Comparison of ENCODE assay signal across 8 mouse cellular contexts in the genomic region with DNA sequence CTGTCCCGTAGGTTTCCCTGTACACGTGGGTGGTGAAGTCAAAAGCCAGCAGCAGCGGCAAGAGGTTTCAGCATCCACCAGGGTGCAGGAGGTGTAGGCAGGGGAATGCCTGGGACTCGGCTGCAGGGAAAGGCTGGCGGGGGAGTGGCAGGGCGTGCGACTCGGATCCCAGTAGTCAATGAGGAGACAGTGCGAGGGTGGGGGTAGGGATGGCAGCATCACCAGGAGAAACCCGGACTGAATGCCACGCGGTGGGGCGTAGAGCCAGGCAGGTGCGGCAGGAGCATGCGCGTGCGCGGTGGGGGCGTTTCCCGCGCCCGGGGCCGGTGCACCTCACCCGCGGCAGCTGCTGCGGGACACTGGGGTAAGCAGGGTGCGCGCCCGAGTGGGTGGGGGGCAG. TPM values are rescaled to one million over a fixed set of nuclear protein-coding genes. Genes with fewer than 3 reads are reported as not detected.
A peak's percentile ranks its signal among the peaks of the same experiment; 100 is the strongest.
DNase-seq lines count a peak whose midpoint lies in the region; ATAC-seq and TF ChIP-seq lines count a peak whose summit lies in the region.

A gene (plus strand): TSS at position 271 of the 400 bp plus-strand sequence.

- peak within 1 kb of the TSS; percentile 37 for H3K4me3 ChIP-seq in ES-Bruce4 (ENCODE audit: low read depth, low read length)
- H3K4me3 ChIP-seq in hindbrain, embryonic 14.5 days (replicated peaks; ENCODE audit: low read length), result peak within 1 kb of the TSS; percentile 69
- H3K4me3 ChIP-seq in limb, embryonic 13.5 days, result peak within 1 kb of the TSS; percentile 53
- peak within 1 kb of the TSS; percentile 60 for H3K4me3 ChIP-seq in neural tube, embryonic 15.5 days (replicated peaks)

- H3K4me1 ChIP-seq in ES-Bruce4 (ENCODE audit: control insufficient read depth, insufficient read depth, low read length), result no peaks in the 10 kb centered on the region
- H3K4me1 ChIP-seq in hindbrain, embryonic 14.5 days (replicated peaks; ENCODE audit: control insufficient read depth, insufficient read depth, low read length), result peaks cover 5% of the 10 kb centered on the region; the same call in 1 of the 2 replicates
- H3K4me1 ChIP-seq in limb, embryonic 13.5 days, result peaks cover 10% of the 10 kb centered on the region
- H3K4me1 ChIP-seq in neural tube, embryonic 15.5 days, result peaks cover 13% of the 10 kb centered on the region

- DNase-seq in cerebellum, adult 11 months, result peak; percentile 2
- DNase-seq in cerebellum, adult 8-10 months, result no peak
- DNase-seq in embryo, embryonic 10.5 days (ENCODE audit: low spot score), result peak; percentile 39
- peak; percentile 53 for DNase-seq in hindbrain, embryonic 14.5 days (ENCODE audit: low spot score)
- DNase-seq in spleen, postnatal 36 days (ENCODE audit: low spot score in 2 of 2), result no peak

- H3K27ac ChIP-seq in ES-Bruce4 (ENCODE audit: insufficient read depth, low read length), result no peak within 1 kb of the TSS
- no peak within 1 kb of the TSS for H3K27ac ChIP-seq in hindbrain, embryonic 14.5 days
- H3K27ac ChIP-seq in limb, embryonic 13.5 days, result no peak within 1 kb of the TSS
- H3K27ac ChIP-seq in neural tube, embryonic 15.5 days (replicated peaks), result 0 out of 2 replicates have a peak within 1 kb of the TSS, but pooled peaks have one; percentile 18

- 1% methylated on average over 21 of the region's 29 CpGs for WGBS in hindbrain, embryonic 14.5 days
- WGBS in limb, embryonic 13.5 days, result under 1% methylated on average over 29 of the region's 29 CpGs
- under 1% methylated on average over 25 of the region's 29 CpGs for WGBS in neural tube, embryonic 15.5 days

- TF ChIP-seq EP300 in ES-Bruce4 (IDR thresholded peaks at IDR 0.05; ENCODE audit: insufficient read depth, low read depth, low read length), result no peak

- no peaks in the 10 kb centered on the region for H3K9me3 ChIP-seq in ES-Bruce4 (replicated peaks; ENCODE audit: control insufficient read depth, insufficient read depth, low read length, poor library complexity, severe bottlenecking)
- no peaks in the 10 kb centered on the region for H3K9me3 ChIP-seq in hindbrain, embryonic 14.5 days (ENCODE audit: control insufficient read depth, low read length)
- H3K9me3 ChIP-seq in limb, embryonic 13.5 days, result no peaks in the 10 kb centered on the region
- H3K9me3 ChIP-seq in neural tube, embryonic 15.5 days (replicated peaks), result no peaks in the 10 kb centered on the region

- 0 out of 2 replicates have a peak, but pooled peaks cover 4% of the 10 kb centered on the region for H3K27me3 ChIP-seq in ES-Bruce4 (ENCODE audit: control insufficient read depth, insufficient read depth, low read length, poor library complexity, severe bottlenecking)
- H3K27me3 ChIP-seq in hindbrain, embryonic 14.5 days (ENCODE audit: control insufficient read depth, insufficient read depth, low read length), result 0 out of 2 replicates have a peak, but pooled peaks cover 6% of the 10 kb centered on the region
- H3K27me3 ChIP-seq in limb, embryonic 13.5 days, result peaks cover 37% of the 10 kb centered on the region
- 0 out of 2 replicates have a peak, but pooled peaks cover 2% of the 10 kb centered on the region for H3K27me3 ChIP-seq in neural tube, embryonic 15.5 days (replicated peaks)

- no peak for TF ChIP-seq CTCF in ES-Bruce4 (IDR thresholded peaks at IDR 0.05; ENCODE audit: low read depth, low read length)

- no peak within 1 kb of the TSS for H3K9ac ChIP-seq in ES-Bruce4 (ENCODE audit: low read depth, poor library complexity, severe bottlenecking)
- peak within 1 kb of the TSS; percentile 67 for H3K9ac ChIP-seq in hindbrain, embryonic 14.5 days
- peak within 1 kb of the TSS; percentile 53 for H3K9ac ChIP-seq in limb, embryonic 13.5 days
- H3K9ac ChIP-seq in neural tube, embryonic 15.5 days (replicated peaks), result peak within 1 kb of the TSS; percentile 51

- H3K36me3 ChIP-seq in ES-Bruce4 (ENCODE audit: control insufficient read depth, insufficient read depth, low read length, poor library complexity, severe bottlenecking), result no peaks in the 10 kb centered on the region
- H3K36me3 ChIP-seq in hindbrain, embryonic 14.5 days (replicated peaks; ENCODE audit: control insufficient read depth, insufficient read depth), result no peaks in the 10 kb centered on the region
- no peaks in the 10 kb centered on the region for H3K36me3 ChIP-seq in limb, embryonic 13.5 days
- H3K36me3 ChIP-seq in neural tube, embryonic 15.5 days, result no peaks in the 10 kb centered on the region

- ATAC-seq in hindbrain, embryonic 14.5 days (ENCODE audit: low FRiP score), result peak; percentile 90
- peak; percentile 61; the same call in 1 of the 2 replicates for ATAC-seq in limb, embryonic 13.5 days (ENCODE audit: low FRiP score, low read depth)
- ATAC-seq in neural tube, embryonic 15.5 days (ENCODE audit: low FRiP score), result peak; percentile 91

- H3K4me2 ChIP-seq in hindbrain, embryonic 14.5 days (replicated peaks), result peak within 1 kb of the TSS; percentile 99
- H3K4me2 ChIP-seq in limb, embryonic 13.5 days (replicated peaks), result peak within 1 kb of the TSS; percentile 98
- H3K4me2 ChIP-seq in neural tube, embryonic 15.5 days, result peak within 1 kb of the TSS; percentile 92

- no peak for TF ChIP-seq POLR2A in ES-Bruce4 (IDR thresholded peaks at IDR 0.05; ENCODE audit: insufficient read depth, low read length)

RNA-seq across cellular contexts. Expression of the gene that starts here (rescaled TPM):
- polyA plus RNA-seq in ES-Bruce4 (2011; ENCODE audit: insufficient read depth, insufficient read length, low read depth, missing spikeins), result not detected in 2 replicates
- 3.8 and 4.9 TPM in 2 replicates for polyA plus RNA-seq in hindbrain, embryonic 14.5 days (2014; fragmentation: Nextera tagmentation; extraction: Ambion mirVana)
- 0.13 and 0.28 TPM in 2 replicates for polyA plus RNA-seq in limb, embryonic 13.5 days (2015; fragmentation: Nextera tagmentation; extraction: Ambion mirVana)
- polyA plus RNA-seq in neural tube, embryonic 15.5 days (2015; fragmentation: Nextera tagmentation; extraction: Ambion mirVana), result 4.3 and 5.5 TPM in 2 replicates

Comparison
In these comparisons a context has a peak if more than half of its experiments do, and no peak if none do; other contexts are left out.
1. DNase-seq: peak in cerebellum, adult 11 months (single experiment), embryo, embryonic 10.5 days (single experiment) and hindbrain, embryonic 14.5 days (single experiment); none in cerebellum, adult 8-10 months (single experiment) and spleen, postnatal 36 days (0 of 2).
2. Peak in ATAC-seq, H3K4me3 ChIP-seq, H3K9ac ChIP-seq and H3K4me2 ChIP-seq in limb, embryonic 13.5 days; RNA of the gene not detected or under 1 TPM.
3. Peak in every context shown above with its lines, with median percentiles within 50 percentile points of each other: H3K4me3 ChIP-seq, ATAC-seq and H3K4me2 ChIP-seq.